In genomic region chr10:86777614-86778319, GRCm38 (mm10) we compare ENCODE assay signal across 8 mouse cellular contexts. TPM values are rescaled to one million over a fixed set of nuclear protein-coding genes. Genes with fewer than 3 reads are reported as not detected.
DNase-seq lines count a peak whose midpoint lies in the region; ATAC-seq lines count a peak whose summit lies in the region.

No protein-coding gene starts in this region.

- H3K9me3 ChIP-seq in kidney, embryonic 15.5 days (replicated peaks) = no peaks in the 10 kb centered on the region
- H3K9me3 ChIP-seq in hindbrain, embryonic 10.5 days = no peaks in the 10 kb centered on the region
- H3K9me3 ChIP-seq in midbrain, embryonic 13.5 days = no peaks in the 10 kb centered on the region

- no peak for ATAC-seq in kidney, embryonic 15.5 days (replicated peaks; ENCODE audit: low FRiP score)
- ATAC-seq in midbrain, embryonic 13.5 days = no peak
- ATAC-seq in megakaryocyte progenitor cell, adult 5-6 weeks (replicated peaks; ENCODE audit: poor library complexity) = no peak
- no peak; the same call in 1 of the 2 replicates for ATAC-seq in erythroid progenitor cell, adult 5-6 weeks (replicated peaks; ENCODE audit: low FRiP score, poor library complexity, severe bottlenecking)
- no peak for ATAC-seq in CD4-positive, CD25-positive, alpha-beta regulatory T cell, adult 4 months

- peak overlapping the region; percentile 89 for H3K27ac ChIP-seq in kidney, embryonic 15.5 days
- peak overlapping the region; percentile 90 for H3K27ac ChIP-seq in hindbrain, embryonic 10.5 days
- H3K27ac ChIP-seq in midbrain, embryonic 13.5 days = no peak overlapping the region

- H3K4me3 ChIP-seq in kidney, embryonic 15.5 days (replicated peaks) = peak overlapping the region; percentile 77
- peak overlapping the region; percentile 76 for H3K4me3 ChIP-seq in hindbrain, embryonic 10.5 days
- H3K4me3 ChIP-seq in midbrain, embryonic 13.5 days (replicated peaks) = peak overlapping the region; percentile 62

- no peaks in the 10 kb centered on the region for H3K27me3 ChIP-seq in kidney, embryonic 15.5 days
- peaks cover 29% of the 10 kb centered on the region for H3K27me3 ChIP-seq in hindbrain, embryonic 10.5 days (ENCODE audit: insufficient read depth, poor library complexity, severe bottlenecking)
- peaks cover 11% of the 10 kb centered on the region; the same call in 1 of the 2 replicates for H3K27me3 ChIP-seq in midbrain, embryonic 13.5 days

- 45% methylated on average over 19 of the region's 19 CpGs for WGBS in kidney, embryonic 15.5 days
- WGBS in hindbrain, embryonic 10.5 days = 40% methylated on average over 19 of the region's 19 CpGs
- WGBS in midbrain, embryonic 13.5 days = 42% methylated on average over 19 of the region's 19 CpGs

- H3K4me2 ChIP-seq in kidney, embryonic 15.5 days = peak overlapping the region; percentile 98
- H3K4me2 ChIP-seq in midbrain, embryonic 13.5 days (replicated peaks) = peak overlapping the region; percentile 85

- H3K36me3 ChIP-seq in kidney, embryonic 15.5 days = no peaks in the 10 kb centered on the region
- H3K36me3 ChIP-seq in hindbrain, embryonic 10.5 days = no peaks in the 10 kb centered on the region
- no peaks in the 10 kb centered on the region for H3K36me3 ChIP-seq in midbrain, embryonic 13.5 days

- DNase-seq in kidney, postnatal 4 days = no peak
- peak; percentile 9 for DNase-seq in adipocyte (ENCODE audit: low spot score)
- DNase-seq in hindbrain, embryonic 10.5 days (ENCODE audit: low spot score) = no peak

- peaks cover 35% of the 10 kb centered on the region for H3K4me1 ChIP-seq in kidney, embryonic 15.5 days
- peaks cover 39% of the 10 kb centered on the region for H3K4me1 ChIP-seq in hindbrain, embryonic 10.5 days (replicated peaks)
- H3K4me1 ChIP-seq in midbrain, embryonic 13.5 days (replicated peaks) = peaks cover 26% of the 10 kb centered on the region

- H3K9ac ChIP-seq in kidney, embryonic 15.5 days = peak overlapping the region; percentile 45; the same call in 1 of the 2 replicates
- peak overlapping the region; percentile 73 for H3K9ac ChIP-seq in midbrain, embryonic 13.5 days (replicated peaks)

RNA-seq across cellular contexts. Expression of gene Nt5dc3, which starts 1.0 kb away (rescaled TPM):
- polyA plus RNA-seq in kidney, embryonic 15.5 days (2015; fragmentation: Nextera tagmentation; extraction: Ambion mirVana) = 1.2 and 1.4 TPM in 2 replicates
- polyA plus RNA-seq in hindbrain, embryonic 10.5 days (2016; fragmentation: Nextera tagmentation; extraction: Ambion mirVana) = 0.77 and 1.4 TPM in 2 replicates
- 5.9 and 6.5 TPM in 2 replicates for polyA plus RNA-seq in midbrain, embryonic 13.5 days (2015; fragmentation: Nextera tagmentation; extraction: Ambion mirVana)
- total RNA-seq in megakaryocyte progenitor cell, adult 5-6 weeks (2015) = 3.4 and 4.2 TPM in 2 replicates
- 3.0 and 3.2 TPM in 2 replicates for total RNA-seq in megakaryocyte progenitor cell, adult 5-6 weeks (2017)
- total RNA-seq in erythroid progenitor cell, adult 5-6 weeks (2015; ENCODE audit: low replicate concordance) = 1.4 and 4.6 TPM in 2 replicates
- total RNA-seq in erythroid progenitor cell, adult 5-6 weeks (2017; ENCODE audit: low replicate concordance) = 0.39 and 1.1 TPM in 2 replicates
- polyA plus RNA-seq in CD4-positive, CD25-positive, alpha-beta regulatory T cell, adult 4 months (2017; shearing (Covaris generic)) = 1 to 10 TPM; 1.4 to 2.6 TPM

RNA-seq across cellular contexts. Expression of gene Gm49358, which starts 14.0 kb away (rescaled TPM):
- not detected in 2 replicates for polyA plus RNA-seq in kidney, embryonic 15.5 days (2015; fragmentation: Nextera tagmentation; extraction: Ambion mirVana)
- polyA plus RNA-seq in hindbrain, embryonic 10.5 days (2016; fragmentation: Nextera tagmentation; extraction: Ambion mirVana) = not detected in 2 replicates
- polyA plus RNA-seq in midbrain, embryonic 13.5 days (2015; fragmentation: Nextera tagmentation; extraction: Ambion mirVana) = not detected in 2 replicates
- total RNA-seq in megakaryocyte progenitor cell, adult 5-6 weeks (2015) = not detected in 2 replicates
- total RNA-seq in megakaryocyte progenitor cell, adult 5-6 weeks (2017) = 0.21 TPM in 1 of 2 replicates, not detected in the other
- total RNA-seq in erythroid progenitor cell, adult 5-6 weeks (2015; ENCODE audit: low replicate concordance) = 2.9 TPM in 1 of 2 replicates, not detected in the other
- total RNA-seq in erythroid progenitor cell, adult 5-6 weeks (2017; ENCODE audit: low replicate concordance) = 1.7 TPM in 1 of 2 replicates, not detected in the other
- polyA plus RNA-seq in CD4-positive, CD25-positive, alpha-beta regulatory T cell, adult 4 months (2017; shearing (Covaris generic)) = not detected
